Mouse (Mus musculus): Measurements from ENCODE around the gene Cerkl.

- TF ChIP-seq CTCF (IDR thresholded peaks at IDR 0.05; ENCODE audit: control insufficient read depth, insufficient read depth, insufficient read length): no peak
- no peak for TF ChIP-seq USF1 (IDR thresholded peaks at IDR 0.05; ENCODE audit: low read depth)
- no peak for TF ChIP-seq MAX (IDR thresholded peaks at IDR 0.05)
- TF ChIP-seq MYOD1 (IDR thresholded peaks at IDR 0.05; ENCODE audit: control insufficient read depth, insufficient read length, low read depth): no peak
- no peak for TF ChIP-seq CEBPB (IDR thresholded peaks at IDR 0.05; ENCODE audit: low read depth)
These were observed 5.7 kb downstream of the Cerkl start for GRCm38 (mm10) chr2:79450684-79451394.

Measured in C2C12 (cell line).